Mouse (Mus musculus): ENCODE measurements around the gene Mfsd4b1.

GRCm38 (mm10) chr10:40028091-40028490, 3.0 kb upstream of the Mfsd4b1 start:
- TF ChIP-seq GATA1 (IDR thresholded peaks at IDR 0.05; ENCODE audit: borderline replicate concordance, low read length) = no peak
- TF ChIP-seq FLI1 (IDR thresholded peaks at IDR 0.05; ENCODE audit: low read length) = no peak
